Mouse (Mus musculus) urinary bladder, adult 18-20 months (tissue): Measurements from ENCODE around the gene Spata17.

ENCODE experiments used
- DNase-seq, 2 experiments: peaks; one replicate each; pipeline ENCODE4 v3.0.0; 2022; ENCODE audit warnings: low spot score in 2 of 2, mixed read lengths in 2 of 2

The Spata17 gene

GRCm38 (mm10) chr1:187004306-187004705, 211.0 kb downstream of the Spata17 start:
- DNase-seq: no peak

- no peak for DNase-seq
Measured at GRCm38 (mm10) chr1:187003441-187003861, 211.8 kb downstream of the Spata17 start.

- no peak for DNase-seq
Measured at GRCm38 (mm10) chr1:186997596-186998304, 217.5 kb downstream of the Spata17 start.
